ENCODE assay signal across 8 mouse cellular contexts in genomic region chr5:117509511-117510375, GRCm38 (mm10).
DNase-seq lines count a peak whose midpoint lies in the region; ATAC-seq and TF ChIP-seq lines count a peak whose summit lies in the region.

No protein-coding gene starts in this region.

- intact Hi-C loops in heart, adult 2 months (cut with DNase I), result loop anchor here (5.0 kb wide), 1 partner anchor 438 kb away; no protein-coding TSS in a partner anchor
- intact Hi-C loops in heart, postnatal 36 days (cut with DNase I), result loop anchor here (5.0 kb wide), 1 partner anchor 438 kb away; no protein-coding TSS in a partner anchor

- no peak; the same call in 1 of the 2 replicates for ATAC-seq in limb, embryonic 14.5 days (ENCODE audit: low FRiP score, low read depth)

- H3K4me3 ChIP-seq in heart, adult 2 months, result no peak overlapping the region
- no peak overlapping the region for H3K4me3 ChIP-seq in cortical plate, adult 2 months (ENCODE audit: insufficient read depth, low read length)
- no peak overlapping the region for H3K4me3 ChIP-seq in limb, embryonic 14.5 days (replicated peaks; ENCODE audit: low read length)
- H3K4me3 ChIP-seq in olfactory bulb, adult 2 months (ENCODE audit: insufficient read depth, low read depth, low read length), result no peak overlapping the region

- H3K36me3 ChIP-seq in heart, adult 2 months (ENCODE audit: control insufficient read depth, insufficient read depth, low read length), result no peaks in the 10 kb centered on the region
- H3K36me3 ChIP-seq in limb, embryonic 14.5 days (ENCODE audit: control insufficient read depth, insufficient read depth, low read length), result no peaks in the 10 kb centered on the region

- H3K27ac ChIP-seq in heart, adult 2 months, result no peak overlapping the region
- H3K27ac ChIP-seq in cortical plate, adult 2 months (ENCODE audit: insufficient read depth, low read length), result no peak overlapping the region
- no peak overlapping the region for H3K27ac ChIP-seq in limb, embryonic 14.5 days (replicated peaks; ENCODE audit: low read depth, low read length)
- no peak overlapping the region for H3K27ac ChIP-seq in olfactory bulb, adult 2 months (ENCODE audit: insufficient read depth, low read depth, low read length)

- peak overlapping the region; percentile 38 for H3K4me2 ChIP-seq in limb, embryonic 14.5 days (replicated peaks; ENCODE audit: low read depth, low read length, severe bottlenecking)

- no peak for TF ChIP-seq POLR2A in heart, adult 2 months (IDR thresholded peaks at IDR 0.05; ENCODE audit: insufficient read depth, low read depth, low read length)
- no peak for TF ChIP-seq POLR2A in cortical plate, adult 2 months (IDR thresholded peaks at IDR 0.05; ENCODE audit: extremely low read depth, insufficient read depth, low read length)
- no peak for TF ChIP-seq POLR2A in limb, embryonic 14.5 days (IDR thresholded peaks at IDR 0.05; ENCODE audit: borderline replicate concordance, extremely low read depth, insufficient read depth, insufficient read length)
- TF ChIP-seq POLR2A in olfactory bulb, adult 2 months (IDR thresholded peaks at IDR 0.05; ENCODE audit: insufficient read depth, low read depth, low read length), result no peak

- TF ChIP-seq EP300 in heart, adult 2 months (IDR thresholded peaks at IDR 0.05; ENCODE audit: insufficient read depth, low read depth, low read length), result no peak

- no peaks in the 10 kb centered on the region for H3K4me1 ChIP-seq in heart, adult 2 months (ENCODE audit: control insufficient read depth, insufficient read depth, low read length)
- H3K4me1 ChIP-seq in cortical plate, adult 2 months (ENCODE audit: control insufficient read depth, insufficient read depth, low read length), result 0 out of 2 replicates have a peak, but pooled peaks cover 1% of the 10 kb centered on the region
- H3K4me1 ChIP-seq in limb, embryonic 14.5 days (ENCODE audit: control insufficient read depth, insufficient read depth, low read length), result no peaks in the 10 kb centered on the region
- peaks cover 21% of the 10 kb centered on the region for H3K4me1 ChIP-seq in olfactory bulb, adult 2 months (ENCODE audit: control insufficient read depth, insufficient read depth, low read length)

- H3K27me3 ChIP-seq in heart, adult 2 months (ENCODE audit: control insufficient read depth, insufficient read depth, low read length), result no peaks in the 10 kb centered on the region
- no peaks in the 10 kb centered on the region for H3K27me3 ChIP-seq in limb, embryonic 14.5 days (ENCODE audit: control insufficient read depth, insufficient read depth, low read length)

- H3K79me2 ChIP-seq in heart, adult 2 months (replicated peaks; ENCODE audit: control insufficient read depth, insufficient read depth, low read length), result no peaks in the 10 kb centered on the region

- H3K9ac ChIP-seq in heart, adult 2 months (ENCODE audit: low read depth, low read length), result no peak overlapping the region
- H3K9ac ChIP-seq in limb, embryonic 14.5 days (ENCODE audit: low read depth, low read length, severe bottlenecking), result peak overlapping the region; percentile 28; the same call in 1 of the 2 replicates

- 44% methylated on average over 21 of the region's 22 CpGs for WGBS in heart, adult 2 months
- WGBS in limb, embryonic 14.5 days, result 32% methylated on average over 22 of the region's 22 CpGs
- 34% methylated on average over 22 of the region's 22 CpGs for WGBS in olfactory bulb, adult 2 months

- DNase-seq in heart, adult 2 months, result peak in 1 of 2 experiments; percentile 21
- no peak for DNase-seq in heart, adult 11 months
- peak; percentile 52 to 61 for DNase-seq in CD8-positive naive resting alpha-beta T cell, adult 2 months (ENCODE audit: low read depth in 2 of 2, low spot score in 2 of 2)
- peak; percentile 10 to 20 for DNase-seq in heart, postnatal 36 days
- DNase-seq in limb, embryonic 14.5 days (ENCODE audit: low spot score), result peak; percentile 81
- DNase-seq in gastrocnemius, adult 8-10 months (ENCODE audit: low spot score in 2 of 2), result no peak

- peak; percentile 76 for TF ChIP-seq CTCF in heart, adult 2 months (IDR thresholded peaks at IDR 0.05)
- peak; percentile 79 for TF ChIP-seq CTCF in cortical plate, adult 2 months (IDR thresholded peaks at IDR 0.05; ENCODE audit: extremely low read depth, insufficient read depth, low read length)
- peak; percentile 54; the same call in 1 of the 2 replicates for TF ChIP-seq CTCF in olfactory bulb, adult 2 months (IDR thresholded peaks at IDR 0.05; ENCODE audit: insufficient read depth, low read depth, low read length)

- no peaks in the 10 kb centered on the region for H3K9me3 ChIP-seq in limb, embryonic 14.5 days (ENCODE audit: control insufficient read depth, low read length)

Comparison
In these comparisons a context has a peak if more than half of its experiments do, and no peak if none do; other contexts are left out.
1. DNase-seq: peak in CD8-positive naive resting alpha-beta T cell, adult 2 months (2 of 2), heart, postnatal 36 days (2 of 2) and limb, embryonic 14.5 days (single experiment); none in heart, adult 11 months (single experiment) and gastrocnemius, adult 8-10 months (0 of 2).
2. Peak in every context shown above with its lines, with median percentiles within 50 percentile points of each other: CTCF ChIP-seq.